Mouse (Mus musculus) heart, postnatal 0 days (tissue): Measurements from ENCODE around the gene Cacna1c. TPM values are rescaled to one million over a fixed set of nuclear protein-coding genes. Genes with fewer than 3 reads are reported as not detected.

Experiments used
- ATAC-seq: fragments of 200-750 bp; cut with Nextera tagmentation; 2 replicates; pipeline ENCODE4 v1.8.0; 2017; ENCODE audit warnings: low read depth, moderate number of reproducible peaks, moderate library complexity; ENCODE audit not compliant: insufficient read depth
- DNase-seq: peaks from one replicate; pipeline ENCODE4 v3.0.0-alpha.2; 2016; ENCODE audit warnings: low spot score
- H3K27ac ChIP-seq: fragments of 300-500 bp; sonication (generic); 2 replicates; pipeline ENCODE4 v1.5.1; 2014; ENCODE audit warnings: low read depth, mild to moderate bottlenecking
- H3K27me3 ChIP-seq: fragments of 300-500 bp; sonication (generic); 2 replicates; pipeline ENCODE4 v1.6.1; 2014; ENCODE audit warnings: low read length, mixed read lengths; ENCODE audit not compliant: control insufficient read depth, insufficient read depth
- H3K36me3 ChIP-seq: fragments of 300-500 bp; sonication (generic); replicated peaks from 2 replicates; pipeline ENCODE4 v1.6.1; 2014; ENCODE audit warnings: low read length, mixed read lengths; ENCODE audit not compliant: control insufficient read depth, insufficient read depth
- H3K4me1 ChIP-seq: fragments of 300-500 bp; sonication (generic); 2 replicates; pipeline ENCODE4 v1.6.1; 2014; ENCODE audit warnings: antibody characterized with exemption; ENCODE audit not compliant: control insufficient read depth, insufficient read depth
- H3K4me2 ChIP-seq: fragments of 300-500 bp; sonication (generic); 2 replicates; pipeline ENCODE4 v1.6.1; 2014; ENCODE audit warnings: low read depth, mild to moderate bottlenecking, low read length, moderate library complexity
- H3K4me3 ChIP-seq: fragments of 300-500 bp; sonication (generic); 2 replicates; pipeline ENCODE4 v1.5.1; 2014; ENCODE audit warnings: low read depth, low read length
- H3K9ac ChIP-seq: fragments of 300-500 bp; sonication (generic); replicated peaks from 2 replicates; pipeline ENCODE4 v1.6.1; 2014; ENCODE audit warnings: low read depth, low read length, mixed read lengths
- H3K9me3 ChIP-seq: fragments of 300-500 bp; sonication (generic); replicated peaks from 2 replicates; pipeline ENCODE4 v1.6.1; 2016; ENCODE audit warnings: low read length; ENCODE audit not compliant: control insufficient read depth
- CTCF ChIP-seq: IDR thresholded peaks from 2 replicates; pipeline ENCODE4 v1.5.1; 2016; ENCODE audit warnings: antibody characterized with exemption, control low read depth, low read depth
- EP300 ChIP-seq: IDR thresholded peaks from 2 replicates; pipeline ENCODE4 v1.6.1; 2016; ENCODE audit warnings: antibody characterized with exemption, low read depth
- WGBS: fragments of 180-500 bp; shearing (Covaris S2); extraction: QIAGEN DNeasy Blood & Tissue Kit; methylation state at CpG from one replicate; pipeline ENCODE4 v1.1.7; 2014; 5-methylcytosine and 5-hydroxymethylcytosine counted together
- polyA plus RNA-seq: library from polyadenylated mRNA; unstranded; fragments of >200 nt; fragmentation: Nextera tagmentation; extraction: Ambion mirVana; gene quantifications from 2 replicates; pipeline ENCODE4 v1.2.1, GENCODE M21; 2015
- total RNA-seq: library from RNA; depleted of rRNA; stranded (reverse); fragments of >200 nt; gene quantifications from 2 replicates; pipeline ENCODE4 v1.2.3, GENCODE M21; 2014; ENCODE audit warnings: low replicate concordance

Cacna1c gene
- total and polyA plus RNA-seq, 2 experiments from 2014 or later: 51.3 to 159 TPM

DNA sequence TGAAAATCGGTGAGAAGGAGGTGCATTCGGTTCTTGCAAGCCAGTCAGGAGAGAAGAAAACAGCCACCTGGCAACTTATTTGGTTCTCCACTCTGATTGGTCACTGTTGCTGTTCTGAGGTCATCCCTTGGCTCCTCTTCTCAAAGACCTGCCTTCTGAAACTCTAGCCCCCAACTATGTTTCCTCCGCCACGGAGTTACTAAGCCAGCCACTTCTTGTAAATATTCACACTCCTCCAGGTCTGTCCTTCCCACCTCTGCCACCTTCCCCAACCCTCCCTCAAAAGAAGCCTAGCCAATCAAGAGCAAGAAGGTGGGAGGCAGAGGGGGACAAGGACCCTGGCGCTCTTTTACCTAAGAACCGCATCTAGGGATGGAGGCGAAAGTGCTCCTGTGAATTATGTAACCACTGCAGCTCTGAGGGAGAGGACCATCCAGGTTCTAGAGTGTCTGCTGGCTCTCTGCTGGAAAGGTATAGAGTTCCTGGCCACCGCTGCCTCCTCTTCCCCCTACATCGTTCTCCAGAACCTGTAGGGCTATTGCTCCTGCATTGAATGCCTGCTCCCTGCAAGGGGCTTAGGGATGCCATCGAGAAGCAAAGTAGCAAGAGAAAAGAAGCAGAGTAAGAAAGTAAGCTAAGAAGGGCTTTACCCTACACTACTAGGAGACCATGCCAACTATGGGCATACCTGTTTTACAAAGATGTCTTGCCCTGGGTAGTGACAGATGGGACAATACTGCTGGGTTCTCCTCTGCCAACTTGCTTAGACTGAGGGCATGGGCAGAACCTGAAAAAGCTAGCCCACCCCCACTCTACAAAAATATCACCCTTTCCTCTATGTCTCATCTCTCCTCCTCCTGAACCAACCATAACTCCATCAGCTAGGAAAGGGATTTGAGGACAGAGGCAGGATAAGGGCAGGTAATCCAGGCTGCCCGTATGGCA is 90.3 kb downstream of the Cacna1c start:
- Histone ChIP-seq H3K27me3 (peaks cover 16% of the 10 kb centered on the region; the same call in 1 of the 2 replicates), H3K36me3 (no peaks in the 10 kb centered on the region), H3K4me2 (no peak overlapping the region), H3K27ac (no peak overlapping the region), H3K9ac (no peak overlapping the region), H3K4me1 (peaks cover 23% of the 10 kb centered on the region), H3K9me3 (no peaks in the 10 kb centered on the region), H3K4me3 (no peak overlapping the region)
- ATAC-seq: no peak
- WGBS: 42% methylated on average over 11 of the region's 11 CpGs
- DNase-seq: no peak
- TF ChIP-seq CTCF: no peak
- TF ChIP-seq EP300: no peak

- TF ChIP-seq CTCF: peak; percentile 87
- no peak for TF ChIP-seq EP300
- peak; percentile 59 for DNase-seq
- Histone ChIP-seq H3K4me3 (no peak overlapping the region), H3K9ac (no peak overlapping the region), H3K4me1 (peaks cover 31% of the 10 kb centered on the region), H3K9me3 (no peaks in the 10 kb centered on the region), H3K27ac (no peak overlapping the region), H3K4me2 (no peak overlapping the region), H3K36me3 (no peaks in the 10 kb centered on the region), H3K27me3 (peaks cover 16% of the 10 kb centered on the region; the same call in 1 of the 2 replicates)
- 40% methylated on average over 8 of the region's 8 CpGs for WGBS
- ATAC-seq: no peak; the same call in 1 of the 2 replicates
Observed at GRCm38 (mm10) chr6:119104246-119104645, 92.0 kb downstream of the Cacna1c start.

GRCm38 (mm10) chr6:119102936-119103335 is 93.3 kb downstream of the Cacna1c start:
- Histone ChIP-seq H3K4me1 (peaks cover 39% of the 10 kb centered on the region), H3K4me2 (no peak overlapping the region), H3K9me3 (no peaks in the 10 kb centered on the region), H3K36me3 (no peaks in the 10 kb centered on the region), H3K27me3 (peaks cover 16% of the 10 kb centered on the region; the same call in 1 of the 2 replicates), H3K27ac (no peak overlapping the region), H3K9ac (no peak overlapping the region), H3K4me3 (no peak overlapping the region)
- WGBS: 63% methylated on average over 9 of the region's 9 CpGs
- TF ChIP-seq EP300 (no peak), CTCF (no peak)
- ATAC-seq (no peak), DNase-seq (no peak)

DNA sequence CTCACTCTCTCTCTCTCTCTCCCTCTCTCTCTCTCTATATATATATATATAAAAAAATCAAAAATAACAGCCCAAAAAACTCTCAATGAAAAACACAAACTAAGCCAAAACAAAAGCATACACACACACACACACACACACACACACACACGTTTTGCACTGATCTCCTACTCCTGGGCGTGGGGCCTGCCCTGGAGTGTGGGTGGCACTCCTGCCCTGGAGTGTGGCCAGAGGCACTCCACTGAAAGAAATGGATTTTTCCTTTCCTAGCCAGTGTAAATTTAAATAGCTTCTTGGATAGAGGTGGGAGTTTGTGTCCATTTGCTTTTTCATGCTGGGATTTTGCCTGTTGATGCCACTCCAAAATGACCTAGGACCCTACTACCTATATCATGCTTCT is 96.9 kb downstream of the Cacna1c start:
- DNase-seq: no peak
- TF ChIP-seq EP300: no peak
- TF ChIP-seq CTCF: no peak
- 39% methylated on average over 2 of the region's 2 CpGs for WGBS
- Histone ChIP-seq H3K36me3 (no peaks in the 10 kb centered on the region), H3K27me3 (no peaks in the 10 kb centered on the region), H3K4me3 (no peak overlapping the region), H3K4me1 (peaks cover 46% of the 10 kb centered on the region), H3K9me3 (no peaks in the 10 kb centered on the region), H3K27ac (no peak overlapping the region), H3K9ac (no peak overlapping the region), H3K4me2 (no peak overlapping the region)
- no peak for ATAC-seq

GRCm38 (mm10) chr6:119096481-119096880 is 99.7 kb downstream of the Cacna1c start:
- TF ChIP-seq EP300 (no peak), CTCF (no peak)
- 59% methylated on average over 7 of the region's 7 CpGs for WGBS
- no peaks in the 10 kb centered on the region for H3K27me3 ChIP-seq
- H3K27ac ChIP-seq: no peak overlapping the region
- no peaks in the 10 kb centered on the region for H3K36me3 ChIP-seq
- DNase-seq (no peak), ATAC-seq (no peak)
- H3K4me1 ChIP-seq: peaks cover 46% of the 10 kb centered on the region
- H3K9me3 ChIP-seq: no peaks in the 10 kb centered on the region
- H3K4me2 ChIP-seq: no peak overlapping the region
- no peak overlapping the region for H3K9ac ChIP-seq
- H3K4me3 ChIP-seq: no peak overlapping the region
